Mouse (Mus musculus): ENCODE results near the gene Ston1.

The Ston1 gene

GRCm38 (mm10) chr17:88670800-88671199, 73.3 kb downstream of the Ston1 start:
- DNase-seq (ENCODE audit: low spot score in 2 of 2): no peak

GRCm38 (mm10) chr17:88675310-88676309, 78.1 kb downstream of the Ston1 start:
- DNase-seq (ENCODE audit: low spot score in 2 of 2): no peak

DNA sequence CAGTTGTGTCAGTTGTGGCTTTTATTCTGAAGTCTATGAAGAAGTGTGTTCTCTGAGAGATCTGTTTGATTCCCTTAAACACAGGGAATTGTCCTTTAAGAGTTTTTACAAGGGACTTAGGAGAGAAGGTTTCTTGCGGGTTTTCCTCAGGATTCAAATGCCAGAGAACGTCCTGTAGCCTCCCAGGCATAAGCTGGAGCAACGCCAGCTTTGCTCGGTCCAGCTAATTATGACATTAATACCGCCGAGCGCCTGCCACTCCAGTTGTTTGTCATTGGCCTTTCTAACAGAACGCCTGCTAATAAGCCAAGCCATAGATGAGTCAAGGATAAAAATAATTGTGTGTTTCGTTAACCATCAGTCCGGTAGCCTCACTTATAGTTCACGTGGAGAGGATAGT, 90.7 kb downstream of the Ston1 start:
- DNase-seq (ENCODE audit: low spot score in 2 of 2): no peak

GRCm38 (mm10) chr17:88696656-88697333, 99.3 kb downstream of the Ston1 start:
- DNase-seq (ENCODE audit: low spot score in 2 of 2): no peak

GRCm38 (mm10) chr17:88700901-88701300, 103.4 kb downstream of the Ston1 start:
- DNase-seq (ENCODE audit: low spot score in 2 of 2): no peak

DNA sequence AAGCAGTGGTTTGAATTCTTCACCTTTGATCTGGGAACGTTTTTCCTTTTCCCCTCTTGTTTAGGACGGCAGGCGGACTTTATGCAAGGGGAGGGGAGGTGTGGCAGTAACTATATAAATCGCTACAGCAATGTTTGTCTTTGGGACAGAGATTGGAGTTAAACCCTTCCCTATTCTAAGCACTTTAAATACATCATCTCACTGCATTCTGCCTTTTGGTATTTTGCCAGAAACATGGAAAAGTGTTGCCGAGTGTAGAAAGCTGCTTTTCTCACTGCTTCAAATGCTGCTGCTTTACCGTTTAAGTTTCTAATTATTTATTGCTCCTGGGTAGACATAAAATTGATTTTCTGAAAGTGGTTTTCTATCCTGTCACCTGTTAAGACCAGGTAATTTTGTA, 104.9 kb downstream of the Ston1 start:
- no peak for DNase-seq (ENCODE audit: low spot score in 2 of 2)

DNA sequence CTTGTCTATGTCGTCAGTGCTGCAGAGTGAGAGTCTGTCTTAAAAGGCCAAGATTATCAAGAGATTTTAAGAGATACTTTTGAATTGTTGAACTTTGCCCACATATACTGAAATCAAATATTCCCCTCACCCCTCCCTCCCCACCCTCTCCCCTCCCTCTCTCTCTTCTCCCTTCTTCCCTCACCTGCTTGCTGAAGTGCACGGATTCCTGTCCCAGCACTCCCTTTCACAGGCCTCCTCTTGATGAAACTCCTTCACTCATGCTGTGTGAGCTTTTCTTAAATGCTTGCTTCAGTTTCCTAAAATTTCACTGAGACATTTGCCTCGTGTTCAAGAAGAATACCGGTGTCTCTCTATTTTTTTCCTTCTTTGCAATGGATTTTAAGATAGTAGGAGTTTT, 105.6 kb downstream of the Ston1 start:
- DNase-seq (ENCODE audit: low spot score in 2 of 2): no peak

- no peak for DNase-seq (ENCODE audit: low spot score in 2 of 2)
Observed at GRCm38 (mm10) chr17:88706231-88706649, 108.8 kb downstream of the Ston1 start.
